Comparison of ENCODE assay signal across 14 mouse cellular contexts in genomic region chr3:87998747-87999146, GRCm38 (mm10). TPM values are rescaled to one million over a fixed set of nuclear protein-coding genes. Genes with fewer than 3 reads are reported as not detected.
DNase-seq lines count a peak whose midpoint lies in the region; ATAC-seq and TF ChIP-seq lines count a peak whose summit lies in the region.
"Had no signal": no experiment of that assay in that cellular context is flagged by ENCODE, and none has a peak within 500 bp of the region (broad histone marks: within the 10 kb centered on the region; RNA-seq: fewer than 3 reads in every experiment).

No protein-coding gene starts in this region.

- peak in 1 of 2 experiments; percentile 33 for DNase-seq in cerebellum, adult 2 months
- no peak for DNase-seq in cerebellum, adult 8-10 months
- peak; percentile 78 to 79 for DNase-seq in left cerebral cortex, postnatal 10 days (ENCODE audit: extremely low spot score in 1 of 2, low spot score in 2 of 2)
- no peak for DNase-seq in left cerebral cortex, adult 9 months (ENCODE audit: low spot score in 2 of 2)
- no peak for DNase-seq in hindbrain, embryonic 14.5 days (ENCODE audit: low spot score)
- DNase-seq in thymus, adult 2 months, result no peak
- DNase-seq: cerebellum, adult 18-20 months; heart, postnatal 4 days; liver, postnatal 0 days had no signal

- TF ChIP-seq CTCF in cerebellum, adult 2 months (IDR thresholded peaks at IDR 0.05; ENCODE audit: borderline replicate concordance, insufficient read depth, low read depth, low read length), result no peak
- TF ChIP-seq CTCF in thymus, adult 2 months (IDR thresholded peaks at IDR 0.05; ENCODE audit: borderline replicate concordance, control insufficient read depth, extremely low read depth, insufficient read depth, low read length, poor library complexity), result no peak

- peak; percentile 64; the same call in 1 of the 2 replicates for ATAC-seq in hindbrain, embryonic 14.5 days (ENCODE audit: low FRiP score)
- ATAC-seq in neural tube, embryonic 14.5 days (ENCODE audit: low read depth), result peak; percentile 48
- no peak for ATAC-seq in activated CD4-positive, CD25-positive, alpha-beta regulatory T cell, adult 4 months
- ATAC-seq: liver, postnatal 0 days had no signal

- 3% methylated on average over 7 of the region's 7 CpGs for WGBS in cerebellum, adult 2 months
- WGBS in hindbrain, embryonic 14.5 days, result 5% methylated on average over 5 of the region's 7 CpGs
- 5% methylated on average over 6 of the region's 7 CpGs for WGBS in neural tube, embryonic 14.5 days
- 5% methylated on average over 7 of the region's 7 CpGs for WGBS in thymus, adult 2 months

- H3K4me1 ChIP-seq in cerebellum, adult 2 months (ENCODE audit: control insufficient read depth, insufficient read depth, low read length), result no peaks in the 10 kb centered on the region; the same call in 1 of the 2 replicates
- H3K4me1 ChIP-seq in hindbrain, embryonic 14.5 days (replicated peaks; ENCODE audit: control insufficient read depth, insufficient read depth, low read length), result peaks cover 30% of the 10 kb centered on the region
- H3K4me1 ChIP-seq in neural tube, embryonic 14.5 days (ENCODE audit: control insufficient read depth, insufficient read depth, low read length), result peaks cover 25% of the 10 kb centered on the region
- 0 out of 2 replicates have a peak, but pooled peaks cover 4% of the 10 kb centered on the region for H3K4me1 ChIP-seq in thymus, adult 2 months (replicated peaks; ENCODE audit: control insufficient read depth, insufficient read depth, low read length)

- intact Hi-C loops in left cerebral cortex, postnatal 10 days (cut with DNase I), result no loop called here

- no peak overlapping the region for H3K9ac ChIP-seq in hindbrain, embryonic 14.5 days
- H3K9ac ChIP-seq in neural tube, embryonic 14.5 days (replicated peaks; ENCODE audit: low read depth, low read length), result no peak overlapping the region
- H3K9ac ChIP-seq: liver, postnatal 0 days had no signal

- H3K27me3 ChIP-seq in cerebellum, adult 2 months (ENCODE audit: control insufficient read depth, insufficient read depth, low read length), result peaks cover 4% of the 10 kb centered on the region; the same call in 1 of the 2 replicates
- peaks cover 99% of the 10 kb centered on the region for H3K27me3 ChIP-seq in hindbrain, embryonic 14.5 days (ENCODE audit: control insufficient read depth, insufficient read depth, low read length)
- H3K27me3 ChIP-seq in neural tube, embryonic 14.5 days (ENCODE audit: control insufficient read depth, insufficient read depth, low read length), result peaks cover 81% of the 10 kb centered on the region
- H3K27me3 ChIP-seq in thymus, adult 2 months (ENCODE audit: control insufficient read depth, insufficient read depth, low read length), result peaks cover 37% of the 10 kb centered on the region

- peak overlapping the region; percentile 74 for H3K4me2 ChIP-seq in hindbrain, embryonic 14.5 days (replicated peaks)
- peak overlapping the region; percentile 11; the same call in 1 of the 2 replicates for H3K4me2 ChIP-seq in neural tube, embryonic 14.5 days (ENCODE audit: low read depth, low read length)

- H3K9me3 ChIP-seq in hindbrain, embryonic 14.5 days (ENCODE audit: control insufficient read depth, low read length), result no peaks in the 10 kb centered on the region
- H3K9me3 ChIP-seq in neural tube, embryonic 14.5 days (ENCODE audit: control insufficient read depth, low read length), result no peaks in the 10 kb centered on the region
- H3K9me3 ChIP-seq: embryonic facial prominence, embryonic 13.5 days had no signal

- TF ChIP-seq POLR2A in cerebellum, adult 2 months (IDR thresholded peaks at IDR 0.05; ENCODE audit: borderline replicate concordance, insufficient read depth, low read length), result no peak
- no peak for TF ChIP-seq POLR2A in thymus, adult 2 months (IDR thresholded peaks at IDR 0.05; ENCODE audit: control insufficient read depth, extremely low read depth, insufficient read depth, low read length, poor library complexity)

- H3K4me3 ChIP-seq in cerebellum, adult 2 months (replicated peaks; ENCODE audit: insufficient read depth, low read depth, low read length), result peak overlapping the region; percentile 53
- peak overlapping the region; percentile 39 for H3K4me3 ChIP-seq in hindbrain, embryonic 14.5 days (replicated peaks; ENCODE audit: low read length)
- H3K4me3 ChIP-seq in neural tube, embryonic 14.5 days (ENCODE audit: low read depth, low read length), result peak overlapping the region; percentile 36
- no peak overlapping the region for H3K4me3 ChIP-seq in thymus, adult 2 months (ENCODE audit: control insufficient read depth, insufficient read depth, low read length)

- H3K36me3 ChIP-seq in hindbrain, embryonic 14.5 days (replicated peaks; ENCODE audit: control insufficient read depth, insufficient read depth), result no peaks in the 10 kb centered on the region
- no peaks in the 10 kb centered on the region for H3K36me3 ChIP-seq in neural tube, embryonic 14.5 days (ENCODE audit: control insufficient read depth, insufficient read depth, low read length)
- no peaks in the 10 kb centered on the region for H3K36me3 ChIP-seq in thymus, adult 2 months (ENCODE audit: control insufficient read depth, insufficient read depth, low read length)
- H3K36me3 ChIP-seq: embryonic facial prominence, embryonic 13.5 days had no signal

- H3K27ac ChIP-seq in cerebellum, adult 2 months (ENCODE audit: insufficient read depth, low read length), result no peak overlapping the region
- no peak overlapping the region for H3K27ac ChIP-seq in hindbrain, embryonic 14.5 days
- H3K27ac ChIP-seq in neural tube, embryonic 14.5 days (ENCODE audit: low read depth, low read length), result no peak overlapping the region
- H3K27ac ChIP-seq in thymus, adult 2 months (ENCODE audit: control insufficient read depth, insufficient read depth, low read length), result no peak overlapping the region
- H3K27ac ChIP-seq: embryonic facial prominence, embryonic 13.5 days had no signal

RNA-seq across cellular contexts. Expression of gene Bcan, which starts 1.3 kb away (rescaled TPM):
- polyA plus RNA-seq in cerebellum, adult 2 months (2012; rRNA removed), result 357 and 400 TPM in 2 replicates
- 100 to 1,000 TPM; 262 to 273 TPM for total RNA-seq in left cerebral cortex, postnatal 10 days (2021)
- polyA plus RNA-seq in hindbrain, embryonic 14.5 days (2014; fragmentation: Nextera tagmentation; extraction: Ambion mirVana), result 89.1 and 99.3 TPM in 2 replicates
- polyA plus RNA-seq in neural tube, embryonic 14.5 days (2014; fragmentation: Nextera tagmentation; extraction: Ambion mirVana), result 79.5 and 107 TPM in 2 replicates
- not detected for polyA plus RNA-seq in activated CD4-positive, CD25-positive, alpha-beta regulatory T cell, adult 4 months (2017; shearing (Covaris generic))
- polyA plus RNA-seq in thymus, adult 2 months (2012; rRNA removed), result 0.23 and 0.54 TPM in 2 replicates
- total RNA-seq: gastrocnemius, adult 18-20 months had no signal
- polyA plus RNA-seq: liver, postnatal 0 days had no signal

RNA-seq across cellular contexts. Expression of gene Nes, which starts 27.9 kb away (rescaled TPM):
- polyA plus RNA-seq in cerebellum, adult 2 months (2012; rRNA removed), result 2.7 and 3.4 TPM in 2 replicates
- 10 to 100 TPM in 1 of 2 experiments, 1 to 10 TPM in 1; 9.9 to 11.4 TPM for total RNA-seq in left cerebral cortex, postnatal 10 days (2021)
- 20.5 and 20.7 TPM in 2 replicates for polyA plus RNA-seq in hindbrain, embryonic 14.5 days (2014; fragmentation: Nextera tagmentation; extraction: Ambion mirVana)
- polyA plus RNA-seq in neural tube, embryonic 14.5 days (2014; fragmentation: Nextera tagmentation; extraction: Ambion mirVana), result 11.1 and 16.7 TPM in 2 replicates
- not detected for polyA plus RNA-seq in activated CD4-positive, CD25-positive, alpha-beta regulatory T cell, adult 4 months (2017; shearing (Covaris generic))
- 1.1 and 1.3 TPM in 2 replicates for polyA plus RNA-seq in thymus, adult 2 months (2012; rRNA removed)

RNA-seq across cellular contexts. Expression of gene Hapln2, which starts 28.6 kb away (rescaled TPM):
- 103 and 112 TPM in 2 replicates for polyA plus RNA-seq in cerebellum, adult 2 months (2012; rRNA removed)
- 1 to 10 TPM in 1 of 2 experiments, under 1 TPM in 1; 0.26 to 1.3 TPM for total RNA-seq in left cerebral cortex, postnatal 10 days (2021)
- polyA plus RNA-seq in hindbrain, embryonic 14.5 days (2014; fragmentation: Nextera tagmentation; extraction: Ambion mirVana), result 0.41 and 0.67 TPM in 2 replicates
- polyA plus RNA-seq in neural tube, embryonic 14.5 days (2014; fragmentation: Nextera tagmentation; extraction: Ambion mirVana), result 0.39 and 0.76 TPM in 2 replicates
- not detected for polyA plus RNA-seq in activated CD4-positive, CD25-positive, alpha-beta regulatory T cell, adult 4 months (2017; shearing (Covaris generic))
- polyA plus RNA-seq in thymus, adult 2 months (2012; rRNA removed), result 0.23 and 0.26 TPM in 2 replicates
- total RNA-seq: adrenal gland, postnatal 25 days; gastrocnemius, adult 18-20 months; heart, postnatal 4 days had no signal
- polyA plus RNA-seq: liver, postnatal 0 days had no signal

RNA-seq across cellular contexts. Expression of gene Gpatch4, which starts 44.2 kb away (rescaled TPM):
- 11.4 and 14.4 TPM in 2 replicates for polyA plus RNA-seq in cerebellum, adult 2 months (2012; rRNA removed)
- total RNA-seq in left cerebral cortex, postnatal 10 days (2021), result 10 to 100 TPM; 20.8 to 24.2 TPM
- 29.8 and 30.4 TPM in 2 replicates for polyA plus RNA-seq in hindbrain, embryonic 14.5 days (2014; fragmentation: Nextera tagmentation; extraction: Ambion mirVana)
- polyA plus RNA-seq in neural tube, embryonic 14.5 days (2014; fragmentation: Nextera tagmentation; extraction: Ambion mirVana), result 31.2 and 36.5 TPM in 2 replicates
- polyA plus RNA-seq in activated CD4-positive, CD25-positive, alpha-beta regulatory T cell, adult 4 months (2017; shearing (Covaris generic)), result 10 to 100 TPM; 25.3 to 33.4 TPM
- polyA plus RNA-seq in thymus, adult 2 months (2012; rRNA removed), result 11.3 and 14.7 TPM in 2 replicates

RNA-seq across cellular contexts. Expression of gene Crabp2, which starts 50.3 kb away (rescaled TPM):
- 3.5 and 5.0 TPM in 2 replicates for polyA plus RNA-seq in cerebellum, adult 2 months (2012; rRNA removed)
- 1 to 10 TPM; 4.9 to 5.7 TPM for total RNA-seq in left cerebral cortex, postnatal 10 days (2021)
- polyA plus RNA-seq in hindbrain, embryonic 14.5 days (2014; fragmentation: Nextera tagmentation; extraction: Ambion mirVana), result 48.7 and 56.4 TPM in 2 replicates
- 45.5 and 103 TPM in 2 replicates for polyA plus RNA-seq in neural tube, embryonic 14.5 days (2014; fragmentation: Nextera tagmentation; extraction: Ambion mirVana)
- not detected for polyA plus RNA-seq in activated CD4-positive, CD25-positive, alpha-beta regulatory T cell, adult 4 months (2017; shearing (Covaris generic))
- polyA plus RNA-seq in thymus, adult 2 months (2012; rRNA removed), result 1.6 and 2.3 TPM in 2 replicates
- total RNA-seq: adrenal gland, postnatal 25 days had no signal
- polyA plus RNA-seq: liver, postnatal 0 days had no signal

Comparison
In these comparisons a context has a peak if more than half of its experiments do, and no peak if none do; other contexts are left out.
1. DNase-seq: peak in left cerebral cortex, postnatal 10 days (2 of 2); none in cerebellum, adult 8-10 months (single experiment), left cerebral cortex, adult 9 months (0 of 2), hindbrain, embryonic 14.5 days (single experiment) and thymus, adult 2 months (single experiment).
2. RNA of gene Bcan, which starts 1.3 kb away (polyA plus RNA-seq): 357 to 400 TPM in cerebellum, adult 2 months, 79.5 to 107 TPM in neural tube, embryonic 14.5 days and 89.1 to 99.3 TPM in hindbrain, embryonic 14.5 days; 0.23 to 0.54 TPM in thymus, adult 2 months and not detected in activated CD4-positive, CD25-positive, alpha-beta regulatory T cell, adult 4 months; every median in the first group is over 10 times any median in the second.
3. RNA of gene Hapln2, which starts 28.6 kb away (polyA plus RNA-seq): 103 to 112 TPM in cerebellum, adult 2 months; 0.39 to 0.76 TPM in neural tube, embryonic 14.5 days, 0.41 to 0.67 TPM in hindbrain, embryonic 14.5 days, 0.23 to 0.26 TPM in thymus, adult 2 months and not detected in activated CD4-positive, CD25-positive, alpha-beta regulatory T cell, adult 4 months; every median in the first group is over 10 times any median in the second.